1 mouse cellular context compared by ENCODE assay signal in the genomic region with DNA sequence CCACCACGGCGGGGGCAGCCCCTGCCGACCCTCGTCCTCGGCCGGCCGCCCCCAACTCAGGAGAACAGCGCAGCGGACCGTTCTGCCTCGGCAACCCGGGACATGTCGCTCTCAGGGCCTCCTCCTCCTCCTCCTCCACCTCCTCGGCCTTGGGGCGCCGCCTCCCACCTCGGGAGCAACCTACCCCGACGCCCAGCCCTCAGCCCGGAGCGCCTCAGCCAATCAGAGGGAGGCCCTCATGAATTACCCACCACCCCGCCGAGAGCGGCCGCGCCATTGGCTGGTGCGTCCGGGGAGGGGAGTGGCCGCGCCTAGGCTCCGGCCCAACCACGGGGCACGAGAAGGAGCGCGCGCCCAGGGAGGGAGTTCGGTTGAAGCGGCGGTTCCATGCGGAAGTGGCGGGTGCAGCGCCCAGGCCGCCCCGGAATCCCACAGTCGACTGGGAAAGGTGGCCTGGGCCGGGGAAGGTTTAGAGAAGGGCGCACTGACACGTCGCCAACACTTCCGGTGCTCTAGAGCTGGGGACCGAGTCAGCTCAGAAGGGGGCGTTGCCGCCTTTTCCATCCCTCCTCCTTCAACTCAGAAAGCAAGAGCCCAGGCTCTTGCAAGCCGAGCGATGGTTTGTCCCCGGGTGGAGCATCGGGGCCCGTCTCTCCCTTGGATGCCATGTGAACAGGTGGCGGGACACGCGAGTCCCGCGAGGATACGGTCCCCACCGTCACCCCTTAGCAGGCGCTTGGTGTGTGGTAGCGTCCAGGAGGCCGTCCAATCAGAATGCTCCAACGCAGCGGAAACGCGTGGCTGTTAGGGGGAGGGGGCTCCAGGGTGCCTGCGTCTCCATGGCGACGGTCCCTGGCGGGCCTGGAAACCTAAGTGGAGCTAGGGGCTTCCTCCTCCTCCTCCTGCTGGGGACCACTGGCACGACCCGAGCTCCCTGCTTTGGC.
TF ChIP-seq lines count a peak whose summit lies in the region.

A gene (minus strand): TSS at position 140 of the 944 bp plus-strand sequence.

TF ChIP-seq in CH12.LX, 34 proteins besides CTCF, POLR2A, EP300 and RAD21 (continued from another document):
- TF ChIP-seq NELFE (IDR thresholded peaks at IDR 0.05; ENCODE audit: low read depth, low read length), result peak; percentile 79
- no peak for TF ChIP-seq ZC3H11A (IDR thresholded peaks at IDR 0.05; ENCODE audit: low read depth, low read length)
- peak; percentile 83 for TF ChIP-seq CHD2 (IDR thresholded peaks at IDR 0.05; ENCODE audit: low read length)
- peak; percentile 31; the same call in 1 of the 2 replicates for TF ChIP-seq BHLHE40 (IDR thresholded peaks at IDR 0.05; ENCODE audit: low read depth, low read length)
- TF ChIP-seq MAFK (IDR thresholded peaks at IDR 0.05; ENCODE audit: insufficient replicate concordance, low read length), result 0 out of 2 replicates have a peak, but pooled peaks have one; percentile 5
- TF ChIP-seq MYC (IDR thresholded peaks at IDR 0.05; ENCODE audit: low read depth, low read length), result peak; percentile 61; the same call in 1 of the 2 replicates
- TF ChIP-seq UBTF (IDR thresholded peaks at IDR 0.05; ENCODE audit: low read depth, low read length), result peak; percentile 20; the same call in 1 of the 2 replicates
- peak; percentile 80 for TF ChIP-seq MEF2A (IDR thresholded peaks at IDR 0.05; ENCODE audit: borderline replicate concordance, low read depth, low read length)
- TF ChIP-seq MAZ (IDR thresholded peaks at IDR 0.05; ENCODE audit: low read depth, low read length), result peak; percentile 93
- TF ChIP-seq TCF12 (IDR thresholded peaks at IDR 0.05; ENCODE audit: low read depth, low read length), result peak; percentile 60
- no peak for TF ChIP-seq PAX5 (IDR thresholded peaks at IDR 0.05; ENCODE audit: low read length)
- TF ChIP-seq HCFC1 (IDR thresholded peaks at IDR 0.05; ENCODE audit: low read depth, low read length), result peak; percentile 87
- TF ChIP-seq GABPA (IDR thresholded peaks at IDR 0.05; ENCODE audit: insufficient replicate concordance, low read depth, low read length), result no peak; the same call in 1 of the 2 replicates
- peak; percentile 63; the same call in 1 of the 2 replicates for TF ChIP-seq POLR2AphosphoS2 (IDR thresholded peaks at IDR 0.05; ENCODE audit: low read depth, low read length)
- no peak for TF ChIP-seq E2F4 (IDR thresholded peaks at IDR 0.05; ENCODE audit: insufficient replicate concordance, low read depth, low read length)
- no peak for TF ChIP-seq ZKSCAN1 (IDR thresholded peaks at IDR 0.05; ENCODE audit: borderline replicate concordance, low read depth, low read length)
- TF ChIP-seq ETS1 (conservative IDR thresholded peaks at IDR 0.05; ENCODE audit: low read depth, low read length), result 0 out of 2 replicates have a peak, but pooled peaks have one; percentile 25
- peak; percentile 95 for TF ChIP-seq ELF1 (IDR thresholded peaks at IDR 0.05; ENCODE audit: low read depth, low read length)
- TF ChIP-seq CHD1 (IDR thresholded peaks at IDR 0.05; ENCODE audit: low read depth, low read length), result peak; percentile 98
- TF ChIP-seq SIN3A (IDR thresholded peaks at IDR 0.05; ENCODE audit: low read length), result peak; percentile 89
- no peak for TF ChIP-seq JUN (IDR thresholded peaks at IDR 0.05; ENCODE audit: insufficient read depth, low read depth, low read length)
- peak; percentile 76 for TF ChIP-seq IRF4 (IDR thresholded peaks at IDR 0.05; ENCODE audit: low read depth, low read length)
- no peak for TF ChIP-seq JUND (conservative IDR thresholded peaks at IDR 0.05; ENCODE audit: low read depth, low read length)
- TF ChIP-seq MAX (IDR thresholded peaks at IDR 0.05; ENCODE audit: low read length), result peak; percentile 80; the same call in 1 of the 2 replicates
- TF ChIP-seq NRF1 (IDR thresholded peaks at IDR 0.05; ENCODE audit: low read depth, low read length), result peak; percentile 44; the same call in 1 of the 2 replicates
- TF ChIP-seq ZMIZ1 (IDR thresholded peaks at IDR 0.05; ENCODE audit: low read depth, low read length), result peak; percentile 57
- TF ChIP-seq USF1 (IDR thresholded peaks at IDR 0.05; ENCODE audit: low read depth, low read length), result no peak; the same call in 1 of the 2 replicates
- no peak for TF ChIP-seq SMC3 (IDR thresholded peaks at IDR 0.05; ENCODE audit: low read depth, low read length)
